Mouse (Mus musculus): ENCODE data around the gene Plekha1. TPM values are rescaled to one million over a fixed set of nuclear protein-coding genes. Genes with fewer than 3 reads are reported as not detected.

The Plekha1 gene
- 10 to 100 TPM; 46.7 to 51.4 TPM for total RNA-seq (2021)
- long read RNA-seq, experiment 1, transcript Plekha1-203 (13 exons, 3,777 nt), result major isoform, 16 of 70 reads
- long read RNA-seq, experiment 1, transcript Plekha1-202 (13 exons, 2,301 nt), result minor isoform, 6 of 70 reads
- long read RNA-seq, experiment 1, partial matches to known transcripts, result 1 of 70 reads
- long read RNA-seq, experiment 1, other reads (novel, unspliced or antisense), result 47 of 70 reads
- long read RNA-seq, experiment 2, transcript Plekha1-202 (13 exons, 2,301 nt), result minor isoform, 9 of 74 reads
- long read RNA-seq, experiment 2, transcript Plekha1-203 (13 exons, 3,777 nt), result major isoform, 24 of 74 reads
- long read RNA-seq, experiment 2, partial matches to known transcripts, result 3 of 74 reads
- long read RNA-seq, experiment 2, other reads (novel, unspliced or antisense), result 38 of 74 reads

- DNase-seq, result peak; percentile 96 to 98
- intact Hi-C loops (cut with DNase I), result loop anchor here (5.0 kb wide), 2 partner anchors 36 to 39 kb away; no protein-coding TSS in a partner anchor
Measured at GRCm38 (mm10) chr7:130865613-130866591, at the start of gene Plekha1. TSS of gene Plekha1 (plus strand) at chr7:130865756.

- no peak for DNase-seq
- intact Hi-C loops (cut with DNase I), result no loop called here
Measured at GRCm38 (mm10) chr7:130816243-130816642, 49.3 kb upstream of the Plekha1 start.

- DNase-seq, result no peak
- intact Hi-C loops (cut with DNase I), result no loop called here
Measured at GRCm38 (mm10) chr7:130818813-130819212, 46.7 kb upstream of the Plekha1 start.

- intact Hi-C loops (cut with DNase I), result no loop called here
- no peak for DNase-seq
Measured at GRCm38 (mm10) chr7:130819624-130820023, 45.9 kb upstream of the Plekha1 start.

- intact Hi-C loops (cut with DNase I), result no loop called here
- DNase-seq, result no peak
Measured at GRCm38 (mm10) chr7:130823992-130824391, 41.6 kb upstream of the Plekha1 start.

- intact Hi-C loops (cut with DNase I), result loop anchor here (2.0 to 5.0 kb wide), 3 partner anchors 41 to 216 kb away; partner anchors contain the start of gene Plekha1
Measured at GRCm38 (mm10) chr7:130826343-130826742, 39.2 kb upstream of the Plekha1 start.

GRCm38 (mm10) chr7:130827431-130827830, 38.1 kb upstream of the Plekha1 start:
- intact Hi-C loops (cut with DNase I), result loop anchor here (1.0 to 5.0 kb wide), 4 partner anchors 40 to 215 kb away; partner anchors contain the start of gene Plekha1
- peak; percentile 52 to 81 for DNase-seq

More at GRCm38 (mm10) chr7:130826343-130826742, 39.2 kb upstream of the Plekha1 start:
- no peak for DNase-seq

GRCm38 (mm10) chr7:130827844-130828403, 37.6 kb upstream of the Plekha1 start:
- no peak for DNase-seq
- intact Hi-C loops (cut with DNase I), result loop anchor here (1.0 to 5.0 kb wide), 4 partner anchors 39 to 215 kb away; partner anchors contain the start of gene Plekha1

GRCm38 (mm10) chr7:130828475-130828874, 37.1 kb upstream of the Plekha1 start:
- intact Hi-C loops (cut with DNase I), result loop anchor here (5.0 kb wide), 1 partner anchor 39 kb away; the partner anchor contains the start of gene Plekha1
- no peak for DNase-seq

- intact Hi-C loops (cut with DNase I), result no loop called here
- no peak for DNase-seq
Measured at GRCm38 (mm10) chr7:130831586-130831985, 34.0 kb upstream of the Plekha1 start.

GRCm38 (mm10) chr7:130834299-130834698, 31.3 kb upstream of the Plekha1 start:
- intact Hi-C loops (cut with DNase I), result no loop called here
- peak; percentile 53 to 59 for DNase-seq

- intact Hi-C loops (cut with DNase I), result no loop called here
- peak in 1 of 2 experiments; percentile 31 for DNase-seq
Measured at GRCm38 (mm10) chr7:130834958-130835861, 30.3 kb upstream of the Plekha1 start.

GRCm38 (mm10) chr7:130836066-130836465, 29.5 kb upstream of the Plekha1 start:
- no peak for DNase-seq
- intact Hi-C loops (cut with DNase I), result no loop called here

- intact Hi-C loops (cut with DNase I), result no loop called here
- DNase-seq, result peak in 1 of 2 experiments; percentile 22
Measured at GRCm38 (mm10) chr7:130837941-130838657, 27.5 kb upstream of the Plekha1 start.

GRCm38 (mm10) chr7:130838658-130839025, 26.9 kb upstream of the Plekha1 start:
- no peak for DNase-seq
- intact Hi-C loops (cut with DNase I), result no loop called here

GRCm38 (mm10) chr7:130839380-130840100, 26.0 kb upstream of the Plekha1 start:
- no peak for DNase-seq
- intact Hi-C loops (cut with DNase I), result no loop called here

- intact Hi-C loops (cut with DNase I), result no loop called here
- no peak for DNase-seq
Measured at GRCm38 (mm10) chr7:130847164-130847718, 18.3 kb upstream of the Plekha1 start.

Data from heart, postnatal 14 days (tissue).